Mouse (Mus musculus) mesoderm, embryonic 11.5 days (tissue): ENCODE measurements around the gene Arid2.

ENCODE experiments used
- DNase-seq: peaks from one replicate; pipeline ENCODE4 v3.0.0-alpha.2; 2012; ENCODE audit warnings: low read depth, low spot score

Arid2 gene

DNA sequence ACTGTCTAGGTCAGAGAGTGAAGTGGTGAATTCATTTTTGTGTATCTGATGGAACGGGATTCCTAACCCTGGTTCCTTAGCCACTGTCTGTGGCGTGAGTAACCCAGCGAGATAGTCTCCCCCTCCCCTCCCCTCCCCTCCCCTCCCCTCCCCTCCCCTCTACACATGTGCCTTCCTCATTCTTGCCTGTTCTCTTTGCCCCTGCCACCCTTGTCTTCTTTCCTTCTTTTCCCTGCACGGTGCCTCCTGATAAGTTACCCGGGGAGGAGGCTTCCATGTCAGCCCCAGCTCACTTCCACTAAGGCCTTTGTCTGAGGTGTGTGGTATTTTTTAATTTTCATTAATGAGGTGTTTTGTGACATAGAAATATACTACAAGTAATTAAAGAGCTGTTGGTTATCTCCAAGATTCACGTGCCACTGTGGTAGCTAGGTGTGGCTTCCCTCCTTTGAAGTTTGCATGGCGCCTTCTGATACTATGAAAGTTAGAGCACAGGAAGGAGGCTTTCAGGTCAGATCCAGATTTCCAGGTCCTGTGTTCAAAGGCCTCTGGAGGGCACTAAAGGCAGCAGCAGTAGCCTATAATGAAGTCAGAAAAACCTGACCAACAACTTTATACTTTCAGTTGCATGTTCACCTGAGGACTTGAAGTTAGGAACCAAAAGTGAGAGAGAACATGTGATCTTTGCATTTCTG is 57.4 kb downstream of the Arid2 start:
- DNase-seq = peak; percentile 13

DNA sequence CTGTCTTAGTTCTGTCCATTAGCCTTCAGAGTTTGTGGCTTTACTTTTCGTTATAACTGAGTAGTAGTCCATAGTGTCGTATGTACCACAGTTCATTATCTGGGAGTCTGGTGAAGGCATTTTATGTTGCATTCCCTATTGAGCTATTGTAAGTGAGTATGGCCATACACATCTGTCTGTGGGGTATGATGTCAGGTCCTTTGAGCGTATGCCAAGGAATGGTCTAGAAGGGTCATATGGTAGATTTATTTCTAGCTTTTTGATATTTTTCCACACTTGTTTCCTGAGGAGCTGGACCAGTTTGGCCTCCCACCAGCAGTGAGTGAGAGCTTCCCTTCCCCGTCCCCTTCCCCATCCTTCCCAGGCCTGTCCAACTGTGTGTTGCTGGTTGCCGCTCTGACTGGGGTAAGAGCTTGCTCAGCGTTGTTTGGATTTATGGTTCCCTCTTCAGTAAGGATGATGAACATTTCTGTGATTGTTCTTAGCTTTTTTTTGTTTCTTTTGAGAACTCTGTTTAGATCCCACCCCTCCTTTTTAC is 58.1 kb downstream of the Arid2 start:
- DNase-seq = no peak

DNA sequence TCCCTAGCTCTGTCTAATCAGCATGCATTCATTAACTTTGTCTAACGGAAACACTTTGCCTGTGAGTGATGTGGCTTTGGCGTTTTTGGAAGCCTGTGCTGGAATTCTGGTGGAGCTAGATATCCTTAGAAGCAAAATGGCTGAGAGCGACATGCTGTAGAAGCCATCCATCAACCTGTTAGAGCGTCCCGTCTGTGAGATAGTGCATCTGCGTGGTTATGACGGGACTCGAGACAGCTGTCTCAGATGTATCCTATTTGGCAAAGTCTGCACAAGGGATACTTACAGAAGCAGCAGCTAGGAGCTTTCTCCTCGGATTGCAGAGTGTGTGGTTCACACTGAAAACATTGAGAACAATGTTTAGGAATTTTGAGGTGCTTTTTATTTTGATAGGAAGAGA is 64.1 kb downstream of the Arid2 start:
- DNase-seq = no peak

DNA sequence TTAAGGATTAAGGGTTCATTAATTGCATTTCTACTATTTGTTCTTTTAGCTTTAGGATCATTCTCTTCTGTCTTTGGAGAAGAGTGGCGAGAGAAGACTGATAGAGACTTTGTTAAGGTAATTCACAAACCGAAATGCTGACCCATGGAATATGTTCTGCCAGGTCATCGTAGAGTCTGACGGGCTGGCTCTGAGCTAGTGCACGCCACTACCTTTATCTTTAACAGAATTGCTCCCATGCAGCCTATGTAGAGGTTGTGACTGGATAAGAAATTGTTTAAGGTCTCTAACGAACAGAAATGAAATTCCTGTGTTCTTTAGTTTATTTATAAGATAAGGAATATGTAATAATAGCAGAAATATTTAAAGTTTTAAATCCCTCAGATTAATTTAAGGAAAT is 71.6 kb downstream of the Arid2 start:
- DNase-seq = no peak

DNA sequence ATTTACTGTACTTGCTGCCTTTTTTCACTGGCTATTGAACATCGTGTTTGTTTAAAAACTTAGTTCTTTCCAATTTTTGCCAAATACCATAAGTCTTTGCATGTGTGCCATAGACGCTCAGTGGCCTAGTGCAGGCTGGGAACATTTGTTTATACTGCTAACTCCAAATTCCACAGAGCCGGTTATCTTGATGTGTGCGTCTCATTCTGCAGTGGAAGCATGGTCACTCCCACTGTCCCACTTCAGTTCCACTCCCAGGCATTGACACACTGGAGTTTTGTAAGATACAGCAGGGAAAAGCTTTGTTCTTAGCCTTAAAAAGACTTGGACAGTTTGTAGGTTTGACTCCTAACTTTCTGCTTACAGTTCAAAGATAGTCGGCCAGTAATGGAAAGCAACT is 73.3 kb downstream of the Arid2 start:
- no peak for DNase-seq

DNA sequence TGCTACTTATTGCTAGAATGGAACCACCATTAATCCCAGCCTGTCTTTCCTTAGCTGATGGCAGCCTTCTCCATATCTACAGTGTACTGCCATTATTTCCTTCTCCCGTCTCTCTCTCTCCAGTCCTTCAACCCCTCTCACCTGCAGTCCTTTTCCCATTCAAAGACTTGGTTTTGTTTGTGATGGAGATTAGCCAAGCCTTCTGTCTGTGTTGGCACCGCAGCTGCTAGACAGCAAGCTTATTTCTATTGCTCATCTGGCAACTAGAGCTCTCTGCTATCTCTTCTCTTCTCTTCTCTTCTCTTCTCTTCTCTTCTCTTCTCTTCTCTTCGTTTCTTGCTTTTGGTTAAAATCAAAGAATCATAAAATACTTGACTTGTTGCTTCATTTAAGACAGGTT is 78.0 kb downstream of the Arid2 start:
- DNase-seq = no peak

DNA sequence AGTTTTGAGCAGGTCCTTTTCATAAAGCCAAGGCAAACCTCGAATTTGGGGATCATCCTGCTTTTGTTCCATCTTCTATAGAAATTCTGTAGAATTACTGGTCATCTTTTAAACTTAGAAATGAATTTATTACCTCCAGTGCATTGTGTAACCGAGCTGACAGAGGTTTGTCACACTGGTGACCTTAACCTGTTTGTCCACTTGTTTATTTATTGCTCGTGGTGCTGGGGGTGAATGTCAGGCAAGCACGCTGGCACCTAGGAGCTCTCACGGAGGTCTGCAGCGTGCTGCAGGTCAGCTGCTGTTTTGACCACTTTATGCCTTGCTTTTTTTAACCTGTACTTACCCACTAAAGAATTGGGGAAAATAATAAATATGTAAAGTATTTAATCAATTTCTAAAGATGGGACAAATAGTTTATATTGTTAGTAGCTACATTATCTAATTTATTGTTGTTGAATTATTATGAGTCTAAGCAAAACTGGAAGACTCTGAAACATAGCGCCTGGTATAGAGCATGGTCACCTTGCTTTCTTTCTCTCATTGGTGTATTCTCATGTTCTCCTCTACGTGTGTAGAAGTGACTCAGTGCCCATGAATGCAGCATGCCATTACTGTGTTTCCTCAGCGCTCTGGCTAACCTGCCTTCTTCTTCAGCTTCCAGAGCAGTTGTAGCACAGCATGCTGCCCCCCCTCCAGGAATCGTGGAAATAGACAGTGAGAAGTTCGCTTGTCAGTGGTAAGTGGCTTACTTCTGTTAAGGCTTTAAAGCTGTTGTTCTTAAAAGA is 79.1 kb downstream of the Arid2 start:
- DNase-seq = no peak

DNA sequence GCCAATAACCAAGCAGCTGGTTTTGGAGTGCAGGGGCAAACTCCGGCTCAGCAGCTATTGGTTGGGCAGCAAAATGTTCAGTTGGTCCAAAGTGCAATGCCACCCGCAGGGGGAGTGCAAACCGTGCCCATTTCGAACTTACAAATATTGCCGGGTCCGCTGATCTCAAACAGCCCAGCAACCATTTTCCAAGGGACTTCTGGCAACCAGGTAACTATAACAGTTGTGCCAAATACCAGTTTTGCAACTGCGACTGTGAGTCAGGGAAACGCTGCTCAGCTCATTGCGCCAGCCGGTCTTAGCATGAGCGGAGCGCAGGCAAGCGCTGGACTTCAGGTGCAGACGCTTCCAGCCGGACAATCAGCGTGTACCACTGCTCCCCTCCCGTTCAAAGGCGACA is 84.0 kb downstream of the Arid2 start:
- no peak for DNase-seq

DNA sequence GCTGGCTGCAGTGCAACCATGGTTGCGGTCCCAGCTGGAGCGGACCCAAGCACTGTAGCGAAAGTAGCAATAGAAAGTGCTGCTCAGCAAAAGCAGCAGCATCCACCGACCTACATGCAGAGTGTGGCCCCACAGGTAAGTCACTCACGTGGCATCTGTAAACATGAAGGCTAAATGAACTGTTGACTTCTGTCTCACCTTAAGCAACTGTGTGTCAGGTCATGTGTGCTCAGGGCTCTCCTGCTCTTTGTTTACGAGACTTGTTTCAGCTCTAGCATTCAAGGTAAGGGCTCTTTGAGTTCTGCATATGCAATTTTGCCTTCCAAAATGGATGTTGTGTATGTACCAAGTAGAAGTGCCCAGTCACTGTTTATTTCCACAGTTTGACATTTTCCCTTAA is 85.3 kb downstream of the Arid2 start:
- no peak for DNase-seq

DNA sequence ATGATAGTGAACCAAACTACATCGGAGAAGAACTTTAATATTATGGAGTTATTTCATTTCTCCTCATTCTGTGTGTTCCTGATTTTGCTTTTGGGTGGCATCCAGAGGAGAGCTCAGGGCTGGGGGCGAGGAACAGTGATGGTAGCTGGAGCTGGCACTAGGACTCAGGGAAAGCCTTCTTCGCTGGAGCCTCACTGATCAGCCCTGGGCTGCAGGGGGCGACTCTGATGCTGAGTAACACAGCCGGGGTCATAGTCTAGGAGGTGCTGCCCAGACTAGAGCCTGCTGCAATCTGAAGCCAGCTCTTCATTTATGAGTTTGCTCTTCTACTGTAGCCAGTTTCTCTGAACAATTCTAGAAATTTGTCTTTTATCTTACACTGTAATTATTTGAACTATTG is 85.8 kb downstream of the Arid2 start:
- DNase-seq = no peak

DNA sequence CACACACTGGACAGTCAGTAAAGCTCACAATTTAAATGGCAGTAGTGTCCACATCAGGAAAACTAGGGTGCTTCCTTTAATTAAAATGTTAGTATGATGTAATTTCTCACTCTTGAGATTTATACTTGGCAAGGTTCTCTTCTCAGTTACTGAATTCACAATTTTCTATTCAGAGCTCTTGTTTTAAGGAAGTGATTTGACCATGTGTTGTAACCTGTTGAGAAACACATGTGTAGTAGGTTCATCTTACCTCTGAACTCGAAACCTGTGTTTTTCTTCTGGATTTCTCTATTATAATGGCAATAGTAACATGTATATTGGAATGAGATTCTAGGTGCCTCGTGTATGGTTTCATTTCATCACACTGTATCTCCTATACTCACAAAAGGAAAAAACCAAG is 88.9 kb downstream of the Arid2 start:
- no peak for DNase-seq

DNA sequence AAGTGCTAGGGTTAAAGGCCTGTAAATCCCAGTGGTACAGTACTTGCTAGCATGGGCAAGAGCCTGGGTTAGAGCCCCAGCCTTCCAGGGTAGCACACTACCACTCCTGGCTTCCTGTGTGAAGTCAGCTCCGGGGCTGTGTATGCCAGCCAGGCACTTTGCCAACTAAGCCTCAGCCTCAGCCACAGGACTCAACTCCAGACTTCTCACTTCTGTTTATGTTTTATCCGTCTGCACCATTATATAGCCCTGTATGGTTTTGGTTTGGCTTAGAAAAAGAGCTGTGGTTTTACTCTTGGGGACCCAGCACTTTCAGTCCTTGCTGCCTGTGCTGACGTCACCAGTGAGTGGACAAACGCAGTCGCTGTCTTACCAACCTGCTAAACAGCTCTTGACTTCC is 89.9 kb downstream of the Arid2 start:
- no peak for DNase-seq

DNA sequence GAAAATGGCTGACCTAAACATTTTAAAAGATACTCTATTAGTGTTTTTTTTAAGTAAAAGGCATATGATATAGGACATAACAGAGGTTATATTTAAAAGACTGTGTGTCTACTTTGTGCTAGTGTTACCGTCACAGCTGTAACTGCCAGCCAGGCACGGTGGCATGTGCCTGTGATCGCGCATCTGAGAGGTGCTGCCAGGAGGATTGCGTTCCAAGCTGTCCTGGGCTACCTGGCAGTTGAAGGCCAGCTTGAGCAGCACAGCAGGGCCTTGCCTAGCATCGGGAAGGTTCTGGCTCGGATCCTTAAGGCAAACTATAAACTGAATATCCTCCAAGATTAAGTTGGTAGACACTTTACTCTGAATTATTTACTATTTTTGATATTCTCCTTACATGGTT is 90.4 kb downstream of the Arid2 start:
- no peak for DNase-seq

DNA sequence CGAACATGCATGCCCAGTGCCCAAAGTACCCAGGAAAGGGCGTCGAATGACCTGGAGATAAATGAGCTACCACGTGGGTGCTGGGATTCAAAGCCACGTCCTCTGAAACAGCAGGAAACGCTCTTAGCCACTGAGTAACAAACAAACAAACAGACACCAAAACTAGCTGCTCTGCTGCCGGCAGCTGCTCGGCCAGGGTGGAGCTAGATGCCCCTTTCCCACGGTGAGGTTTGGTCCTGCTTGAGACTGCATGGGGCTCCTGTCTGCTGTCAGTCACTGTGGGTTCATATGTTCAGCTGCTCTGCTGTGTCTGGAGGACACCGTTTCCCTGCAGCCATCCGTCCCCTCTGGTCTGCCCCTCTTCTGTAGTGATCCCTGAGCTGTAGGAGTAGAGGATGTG is 94.9 kb downstream of the Arid2 start:
- no peak for DNase-seq

DNA sequence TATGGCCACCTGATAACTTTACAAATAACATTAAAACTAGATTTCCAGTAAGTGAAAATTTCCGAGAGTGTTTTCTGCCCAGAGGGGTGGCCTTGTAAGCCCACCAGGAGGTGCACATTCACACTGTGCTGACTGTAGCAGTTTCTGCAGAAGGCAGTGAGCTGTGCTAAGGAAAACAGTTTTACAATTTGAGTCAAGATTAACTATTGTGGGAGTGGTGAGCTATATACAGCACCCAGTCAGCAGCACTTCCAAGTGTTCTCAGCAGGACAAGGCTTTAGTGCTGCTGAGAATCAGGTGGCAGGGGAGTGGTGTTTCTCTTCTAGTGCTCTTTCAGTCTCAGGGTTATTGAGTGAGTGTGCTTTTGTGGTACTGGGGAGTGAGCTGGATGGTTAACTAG is 101.2 kb downstream of the Arid2 start:
- no peak for DNase-seq

DNA sequence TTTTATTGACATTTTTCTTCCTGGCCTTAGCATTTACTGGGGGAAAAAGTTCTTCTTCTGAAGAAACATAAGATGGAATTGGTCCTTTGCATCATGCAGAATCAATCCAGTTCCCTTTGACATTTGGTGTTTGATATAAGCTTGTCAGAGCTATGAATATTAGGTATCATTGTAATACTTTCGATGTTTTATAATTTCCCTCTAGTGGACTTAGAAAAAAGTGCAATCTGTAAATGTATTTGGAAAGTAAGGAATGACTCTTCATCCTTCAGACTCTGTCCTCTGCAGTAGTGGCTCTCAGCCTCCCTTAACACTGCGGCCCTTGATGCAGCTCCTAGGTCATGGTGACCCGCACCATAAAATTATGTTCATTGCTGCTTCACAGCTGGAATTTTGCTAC is 105.6 kb downstream of the Arid2 start:
- no peak for DNase-seq

DNA sequence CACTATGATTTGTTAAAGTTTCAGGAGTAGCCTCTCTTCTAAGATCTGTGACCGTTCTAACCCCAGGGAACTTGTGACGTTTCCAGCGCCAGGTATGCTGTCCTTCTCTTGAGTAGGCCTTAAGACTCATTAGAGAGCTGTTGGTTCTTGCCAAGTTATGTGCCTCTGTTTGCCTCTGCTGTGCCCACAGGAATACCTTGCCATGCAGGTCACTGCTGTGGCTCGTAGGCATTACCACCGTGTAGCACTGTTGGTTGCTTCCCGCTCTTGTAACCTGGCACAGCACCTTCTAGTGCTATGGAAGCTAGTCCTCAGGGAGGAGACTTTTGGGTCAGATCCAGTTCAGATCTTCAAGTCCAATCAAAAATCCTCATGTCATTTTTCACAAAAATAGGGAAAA is 107.8 kb downstream of the Arid2 start:
- DNase-seq = no peak

DNA sequence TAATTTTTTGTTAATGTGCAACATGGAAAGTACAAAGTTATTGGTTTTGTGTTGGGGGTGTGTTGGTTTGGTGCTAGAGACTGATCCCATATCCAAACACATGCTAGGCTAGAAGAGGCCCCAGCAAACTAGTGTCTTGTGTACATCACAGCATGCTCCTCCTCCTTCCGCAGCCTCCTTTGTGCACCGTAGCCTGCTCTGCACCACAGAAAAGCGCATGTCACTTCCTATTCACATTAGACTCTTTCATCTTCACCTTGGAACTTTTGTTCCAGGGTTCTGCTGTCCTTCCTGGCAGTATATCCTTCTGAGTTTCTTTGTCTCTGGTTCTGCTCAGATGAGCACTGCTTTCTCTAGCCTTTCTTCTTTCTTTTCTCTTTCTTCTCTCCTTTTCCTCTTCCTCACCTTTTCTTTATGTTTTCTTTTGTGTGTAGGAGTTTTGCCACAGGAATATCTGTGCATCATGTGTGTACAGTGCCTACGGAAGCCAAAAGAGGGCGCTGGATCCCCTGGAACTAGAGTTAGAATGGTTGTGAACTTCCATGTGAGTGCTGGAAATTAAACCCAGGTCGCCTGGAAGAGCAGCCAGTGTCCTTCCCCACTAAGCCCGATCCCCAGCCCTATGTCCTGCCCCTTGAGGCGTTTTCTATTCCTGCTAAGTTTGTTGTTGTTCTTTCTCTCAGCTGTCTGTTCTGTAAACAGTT is 109.5 kb downstream of the Arid2 start:
- DNase-seq = no peak

DNA sequence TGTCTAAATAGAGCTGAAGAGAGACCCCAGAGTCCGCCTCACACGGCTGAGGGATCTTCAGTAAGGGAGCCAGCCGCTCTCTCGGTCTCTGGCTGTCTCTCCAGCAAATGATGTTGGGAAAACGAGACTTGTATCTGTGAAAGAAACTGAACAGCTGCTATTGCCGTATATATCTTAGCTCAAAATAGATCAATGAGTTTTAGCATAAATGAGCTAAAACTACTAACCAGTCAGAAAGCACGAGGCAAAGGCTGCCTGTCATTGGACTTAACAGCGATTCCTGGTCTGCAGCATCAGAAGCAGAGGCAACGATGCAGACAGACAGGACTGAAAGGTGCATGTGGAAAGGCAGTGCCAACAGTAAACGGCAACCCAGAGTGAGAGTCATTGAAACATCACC is 111.0 kb downstream of the Arid2 start:
- no peak for DNase-seq

DNA sequence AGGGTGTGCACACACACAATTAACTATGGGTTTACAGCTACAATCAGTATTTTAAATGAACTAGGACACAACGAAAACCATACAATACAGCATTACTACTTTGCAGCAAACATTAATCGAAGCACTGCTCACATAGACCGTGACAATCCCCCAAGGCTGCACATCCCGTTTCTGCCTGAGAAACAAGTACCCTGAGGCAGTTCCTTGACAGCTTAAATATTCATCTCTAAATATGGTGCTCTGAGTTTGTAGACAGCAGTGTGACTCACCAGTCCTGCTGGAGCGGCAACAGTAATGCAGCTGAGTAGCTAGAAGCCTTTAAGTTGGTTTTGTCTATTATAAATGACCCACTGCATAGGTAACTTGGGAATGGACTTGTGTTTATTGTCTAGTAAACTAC is 118.2 kb downstream of the Arid2 start:
- no peak for DNase-seq

DNA sequence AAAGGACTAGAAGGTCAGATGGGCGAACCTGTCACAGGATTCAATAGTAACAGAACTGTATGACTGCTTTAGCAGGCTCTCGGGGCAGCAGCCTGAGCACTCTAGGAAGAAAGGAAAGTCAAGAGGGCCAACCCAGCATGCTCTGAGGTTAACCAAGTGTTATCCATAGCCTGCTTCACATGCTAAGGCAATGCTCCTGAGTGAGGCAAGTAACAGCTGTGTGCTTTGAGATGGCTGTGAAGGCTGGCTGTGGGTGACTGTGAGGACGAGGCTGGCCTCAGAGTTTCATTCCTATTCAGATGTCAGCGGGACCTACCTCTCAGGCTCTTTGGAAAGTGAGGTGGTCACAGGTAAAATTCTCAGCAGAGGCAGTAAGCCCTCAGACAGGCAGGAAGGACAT is 118.9 kb downstream of the Arid2 start:
- no peak for DNase-seq

DNA sequence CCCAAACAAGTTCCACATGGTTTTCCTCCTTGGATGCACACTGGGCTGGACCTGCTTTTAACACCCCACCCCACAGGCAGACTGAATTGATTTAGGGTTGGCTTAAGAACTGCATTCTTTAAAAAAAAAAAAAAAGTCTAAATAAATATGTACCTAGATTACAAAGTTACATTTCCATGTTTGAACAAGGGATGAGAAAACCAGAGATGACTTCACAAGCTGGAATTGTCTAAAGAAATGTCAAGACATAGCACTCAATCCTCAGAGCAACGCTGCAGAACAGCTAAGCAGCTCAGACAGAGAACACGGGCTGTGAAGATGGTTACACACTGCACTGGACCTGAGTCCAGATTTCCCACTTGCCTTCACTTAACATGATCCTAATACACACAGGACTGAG is 119.8 kb downstream of the Arid2 start:
- no peak for DNase-seq

DNA sequence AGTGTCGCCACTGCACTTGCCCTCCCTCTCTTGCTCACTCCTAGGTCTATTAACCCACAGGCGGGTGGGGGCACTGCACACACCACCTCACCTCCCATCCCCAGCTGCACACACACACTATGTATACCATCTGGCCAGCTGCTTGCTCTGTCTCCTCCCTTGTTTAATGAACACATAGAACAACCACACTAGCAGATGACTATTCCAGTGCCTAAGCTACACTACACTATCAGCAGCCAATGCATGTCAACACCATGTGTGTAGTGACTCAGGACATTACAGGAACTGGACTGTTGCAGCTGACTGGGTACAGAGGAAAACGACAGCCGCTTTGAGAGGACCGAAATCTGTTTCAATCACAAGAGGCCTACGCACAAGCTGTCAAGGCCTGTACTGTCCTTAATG is 121.4 kb downstream of the Arid2 start:
- no peak for DNase-seq
